Mouse (Mus musculus) cerebellum, adult 2 months (tissue): ENCODE data around the gene Phf21a.

Source experiments
- CTCF ChIP-seq: fragments of 200-500 bp; IDR thresholded peaks from 2 replicates; pipeline ENCODE4 v1.5.1; 2011; ENCODE audit warnings: low read depth, mild to moderate bottlenecking, control low read depth, low read length, moderate library complexity, borderline replicate concordance; ENCODE audit not compliant: insufficient read depth
- POLR2A ChIP-seq: fragments of 200-500 bp; IDR thresholded peaks from 2 replicates; pipeline ENCODE4 v1.6.1; 2011; ENCODE audit warnings: low read length, control low read depth, borderline replicate concordance; ENCODE audit not compliant: insufficient read depth

- TF ChIP-seq CTCF, result no peak
- TF ChIP-seq POLR2A, result no peak
Observed at GRCm38 (mm10) chr2:92130071-92130470, 37.2 kb downstream of the Phf21a start.
